Mouse (Mus musculus) 3134 (cell line): ENCODE measurements at regions not wholly inside any gene's neighbourhood (a gene's known extent, or its start where the extent isn't known, plus 50 kb on each side); places are given as distances from the start of the nearest gene placed in this dataset.
A peak's percentile ranks its signal among the peaks of the same experiment; 100 is the strongest.
"Not testable (repeated sequence)": the region's sequence is repeated elsewhere in the genome, so short reads cannot be mapped to it uniquely, and the experiment has no call there.

Experiments
- DNase-seq: peaks from one replicate; pipeline ENCODE4 v3.0.0-alpha.2; 2011; ENCODE audit warnings: low spot score; ENCODE audit not compliant: insufficient read length; ENCODE audit errors: extremely low read depth

DNA sequence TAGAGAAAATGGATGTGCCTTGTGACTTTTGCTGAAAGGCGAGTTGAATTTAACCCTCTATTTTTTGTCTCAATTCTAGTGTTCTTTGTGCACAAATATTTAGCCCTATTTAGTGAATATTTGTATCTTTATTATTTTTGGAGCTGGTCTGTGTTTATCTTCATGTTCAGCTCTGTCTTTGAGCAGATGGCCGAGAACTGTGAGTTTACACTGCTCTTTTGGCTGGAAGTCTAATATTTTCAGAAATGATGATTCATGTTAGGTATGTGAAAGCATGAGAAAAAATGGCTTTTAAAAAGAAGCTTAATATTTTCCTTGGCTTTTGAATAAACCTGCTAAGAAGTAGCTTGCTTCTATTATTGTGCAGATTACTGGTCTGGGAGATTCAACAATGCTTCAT, 505.4 kb downstream of the Sema5a start:
- no peak for DNase-seq

DNA sequence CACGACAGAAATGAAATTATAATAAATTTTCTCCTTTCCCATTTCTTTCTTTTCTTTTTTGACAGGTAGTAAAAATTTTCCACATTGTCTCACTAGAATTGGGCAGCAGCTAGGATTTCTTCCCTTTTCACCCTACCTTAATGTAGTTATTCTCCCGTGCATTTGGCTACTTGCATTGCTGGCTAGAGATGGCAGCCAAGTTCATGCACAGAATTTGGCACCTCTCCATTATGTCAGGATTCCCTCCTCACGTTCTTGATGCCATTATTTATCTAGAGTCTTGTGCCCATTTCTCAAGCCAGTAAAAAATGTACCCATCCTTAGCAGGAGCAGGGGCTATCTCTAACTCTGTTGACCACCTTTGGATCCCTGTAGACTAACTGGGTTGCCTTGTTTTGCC, 507.4 kb downstream of the Sema5a start:
- DNase-seq: no peak

DNA sequence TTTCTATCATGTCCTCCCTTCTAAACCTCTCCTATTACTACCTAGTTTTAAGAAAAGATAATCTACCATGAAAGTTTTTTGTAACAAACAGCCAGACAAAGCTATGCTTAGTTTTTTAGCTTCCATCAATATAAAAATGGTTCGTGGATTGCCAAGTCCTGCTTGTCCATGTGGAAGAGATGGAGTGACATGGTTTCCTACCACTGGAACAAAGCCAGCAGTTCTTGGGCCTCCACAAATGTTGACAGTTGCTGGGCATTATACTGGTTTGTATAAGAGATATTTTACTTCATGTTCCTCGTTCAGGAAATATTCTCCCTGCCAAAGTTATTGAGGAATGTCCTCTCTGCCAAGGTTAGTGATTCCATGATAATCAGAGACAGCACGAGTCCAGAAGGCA, 515.5 kb downstream of the Sema5a start:
- DNase-seq: no peak

DNA sequence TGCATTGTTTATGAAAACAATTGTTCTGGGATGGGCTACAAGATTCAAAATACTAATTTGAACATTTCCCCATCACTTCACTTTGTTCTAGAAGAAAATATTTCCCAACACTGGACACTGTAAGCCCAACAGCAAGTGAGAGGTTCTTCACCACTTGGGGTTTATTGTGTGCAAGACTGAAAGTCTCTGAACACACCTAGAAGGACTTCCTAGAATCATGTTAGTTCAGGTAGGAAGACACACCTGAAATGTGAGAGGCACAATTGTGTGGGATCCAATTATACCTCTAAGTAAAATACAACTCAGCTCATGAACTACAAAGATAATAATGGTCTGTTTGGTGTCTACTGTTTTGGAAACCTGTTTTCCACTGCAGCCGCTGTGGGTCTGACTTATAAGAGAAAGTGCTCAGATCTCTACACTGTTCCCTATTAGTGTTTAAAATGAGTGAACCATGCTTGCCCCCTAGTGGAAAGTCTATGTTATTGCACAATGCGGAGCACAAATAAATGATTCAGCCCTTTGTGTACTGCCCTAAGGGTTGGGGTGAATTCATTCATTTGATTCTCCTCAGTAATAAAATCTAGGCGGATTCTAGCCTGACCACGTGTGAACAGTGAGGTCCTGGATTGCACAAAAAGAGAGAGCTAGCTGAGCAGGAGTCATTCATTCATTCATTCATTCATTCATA, 521.5 kb downstream of the Sema5a start:
- peak; percentile 15 for DNase-seq

DNA sequence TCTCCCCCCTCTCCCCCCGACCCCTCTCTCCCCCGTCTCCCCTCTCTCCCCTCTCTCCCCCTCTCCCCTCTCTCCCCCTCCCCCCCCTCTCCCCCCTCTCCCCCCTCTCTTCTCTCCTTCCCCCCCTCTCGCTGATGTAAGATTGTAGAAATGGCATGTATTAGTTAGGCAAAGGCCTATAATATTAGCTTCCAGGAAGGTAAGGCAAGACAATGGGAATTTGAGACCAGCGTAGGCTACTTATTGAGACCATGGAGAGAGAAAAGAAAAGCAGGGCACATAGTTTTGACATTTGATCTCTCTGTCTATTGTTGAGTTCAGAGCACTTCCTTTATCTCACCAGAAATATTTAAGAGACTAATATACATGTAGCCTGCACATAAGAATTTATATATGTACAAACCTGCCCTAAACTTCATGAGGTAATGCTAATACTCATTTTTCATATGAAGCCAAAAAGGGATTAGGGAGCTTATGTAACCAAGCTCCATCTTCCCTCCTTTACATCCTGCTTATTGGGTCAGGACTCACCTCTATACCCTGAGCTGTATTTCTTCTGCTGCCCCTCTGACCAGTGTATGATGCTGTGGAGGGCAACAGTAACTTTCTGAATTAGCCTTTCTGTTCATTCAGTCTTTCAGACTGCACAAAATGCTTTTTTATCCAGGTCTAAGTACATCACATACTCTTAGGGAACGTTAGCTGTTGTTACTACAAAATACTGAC, 522.3 kb downstream of the Sema5a start:
- DNase-seq: no peak

DNA sequence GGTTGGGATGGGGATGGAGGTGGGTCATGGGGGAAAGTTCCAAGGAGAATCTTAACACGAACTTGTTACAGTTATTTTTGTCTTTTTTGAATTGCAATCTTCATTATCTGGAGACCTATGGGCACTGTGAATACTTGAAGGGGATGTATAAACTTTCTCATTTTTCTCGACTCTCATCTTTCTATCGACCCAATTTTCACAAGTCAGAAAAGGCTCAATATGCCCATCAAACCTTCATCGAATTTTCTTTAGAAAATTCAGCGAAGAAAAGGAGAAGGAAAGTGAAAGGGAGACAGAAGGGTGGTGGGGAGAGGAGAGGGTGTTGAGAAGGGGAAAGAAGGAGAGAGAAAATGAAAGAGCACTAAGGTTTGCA, 533.6 kb downstream of the Sema5a start:
- peak; percentile 57 for DNase-seq

DNA sequence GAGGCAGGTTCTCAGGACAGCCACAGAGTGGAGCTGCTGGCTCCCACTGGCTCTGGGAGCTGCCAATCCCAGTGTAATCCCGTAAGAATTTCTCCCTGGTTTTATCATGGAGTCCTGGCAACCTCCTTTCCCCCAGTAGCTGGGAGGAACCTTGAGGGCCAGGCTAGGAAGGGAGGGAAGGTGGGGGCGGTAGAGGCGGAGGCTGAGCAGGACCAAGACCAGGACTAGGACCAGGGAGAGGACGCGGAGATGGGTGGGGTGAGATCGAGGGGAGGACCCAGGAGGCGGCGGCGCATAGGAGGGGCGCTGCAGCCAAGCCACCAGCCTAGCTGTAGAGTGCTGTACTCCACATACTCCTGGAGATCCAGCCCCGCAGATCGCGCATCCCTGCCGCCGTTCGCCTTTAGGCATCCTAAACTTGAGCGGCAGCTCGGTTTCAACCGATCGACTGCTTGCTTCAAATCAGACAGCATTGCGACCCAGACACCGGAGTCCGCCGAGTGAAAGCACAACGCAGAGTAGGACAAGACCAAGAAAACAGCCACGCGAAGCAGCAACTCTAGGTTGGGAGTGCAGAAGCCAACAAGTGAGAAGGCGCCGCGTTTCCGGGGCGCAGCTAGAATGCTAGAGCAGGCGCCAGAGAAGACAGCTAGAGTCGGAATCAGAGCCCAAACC, 534.1 kb downstream of the Sema5a start:
- DNase-seq: peak; percentile 98

DNA sequence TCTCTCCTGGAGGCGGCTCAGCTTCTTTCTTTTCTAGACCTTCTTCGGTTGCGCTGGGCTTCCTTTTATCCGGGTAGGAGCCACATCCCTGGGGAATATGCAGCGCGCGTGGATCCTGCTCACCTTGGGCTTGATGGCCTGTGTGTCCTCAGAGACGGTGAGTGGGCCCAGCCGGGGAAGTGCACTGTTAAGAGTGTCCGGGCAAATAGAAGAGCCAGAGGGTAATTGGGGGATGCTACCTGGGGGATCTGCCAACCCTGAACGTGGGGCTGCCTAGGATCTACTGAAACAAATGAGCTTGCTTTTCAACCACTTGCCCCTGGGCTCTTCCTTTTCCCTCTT, 534.6 kb downstream of the Sema5a start:
- DNase-seq: not testable (repeated sequence)

DNA sequence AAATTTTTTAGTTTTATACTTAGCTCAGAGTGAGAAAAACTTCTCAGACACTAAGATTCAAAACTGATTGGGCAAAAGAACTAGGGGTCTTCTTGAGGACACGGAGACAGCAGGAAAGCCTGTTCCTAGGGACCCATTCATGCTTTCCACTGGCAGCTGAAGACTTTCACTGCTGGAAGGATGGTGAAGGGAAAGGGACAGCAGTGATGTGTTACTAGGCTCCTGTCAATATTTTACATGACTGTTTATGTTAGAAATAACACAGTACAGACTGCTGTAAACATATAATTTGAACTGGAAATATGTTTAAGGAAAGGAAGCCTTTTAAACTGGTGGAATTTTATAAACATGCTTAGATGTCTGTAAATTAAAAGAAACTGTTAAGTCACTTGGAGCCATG, 537.0 kb downstream of the Sema5a start:
- DNase-seq: not testable (repeated sequence)

DNA sequence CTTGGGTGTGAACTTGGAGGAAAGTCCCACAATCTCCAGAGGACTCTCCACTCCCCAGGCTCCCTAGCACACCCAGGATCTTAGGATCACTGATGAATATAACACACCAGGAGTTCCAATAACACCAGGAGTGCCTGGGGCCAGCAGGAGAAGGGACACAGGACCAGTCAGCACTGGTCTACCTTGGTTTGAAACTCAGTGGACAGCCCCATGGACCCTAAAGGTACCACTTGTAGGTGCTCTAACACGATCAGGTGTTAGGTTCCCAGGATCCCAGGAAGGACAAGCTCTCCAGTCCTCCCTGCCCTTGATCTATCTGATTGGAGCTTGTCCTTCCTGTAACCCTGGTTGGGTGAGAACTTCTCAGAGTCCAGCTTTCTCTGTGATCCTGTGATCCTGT, 554.6 kb downstream of the Sema5a start:
- DNase-seq: no peak

DNA sequence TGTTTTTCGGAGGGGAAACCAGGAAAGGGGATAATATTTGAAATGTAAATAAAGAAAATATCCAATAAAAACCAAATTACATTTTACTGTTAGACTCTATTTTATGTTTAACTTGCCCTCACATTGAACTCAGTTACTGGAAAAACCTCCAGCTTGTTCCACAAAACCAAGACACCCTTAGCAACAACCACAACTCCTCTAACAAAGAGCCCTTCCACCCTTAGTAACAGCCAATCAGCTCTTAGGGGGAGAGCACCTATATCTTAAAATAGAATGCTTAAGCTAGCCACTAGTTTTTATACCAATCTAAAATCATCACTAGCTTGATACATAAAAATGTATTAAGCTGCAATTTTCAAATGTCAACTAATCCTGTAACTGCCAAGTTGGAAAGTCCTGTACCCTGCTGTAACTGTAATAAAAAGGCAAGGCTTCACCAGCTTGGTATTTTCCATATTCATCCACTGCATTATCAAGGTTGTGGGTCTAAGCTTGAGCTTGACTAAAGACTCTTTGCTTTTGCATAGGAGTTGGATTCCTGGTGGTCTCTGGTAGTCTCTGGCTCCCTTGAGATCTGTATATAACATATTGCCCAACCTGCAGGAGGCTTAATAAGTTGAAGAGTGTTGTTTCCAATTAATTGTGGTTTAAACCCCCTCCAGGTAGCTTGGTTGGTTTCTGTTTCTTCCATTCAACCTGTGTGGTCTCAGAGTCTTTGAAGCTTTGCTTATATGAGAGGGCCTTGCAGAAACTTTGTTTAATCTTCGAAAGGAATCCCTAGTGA, 566.4 kb downstream of the Sema5a start:
- DNase-seq: no peak

DNA sequence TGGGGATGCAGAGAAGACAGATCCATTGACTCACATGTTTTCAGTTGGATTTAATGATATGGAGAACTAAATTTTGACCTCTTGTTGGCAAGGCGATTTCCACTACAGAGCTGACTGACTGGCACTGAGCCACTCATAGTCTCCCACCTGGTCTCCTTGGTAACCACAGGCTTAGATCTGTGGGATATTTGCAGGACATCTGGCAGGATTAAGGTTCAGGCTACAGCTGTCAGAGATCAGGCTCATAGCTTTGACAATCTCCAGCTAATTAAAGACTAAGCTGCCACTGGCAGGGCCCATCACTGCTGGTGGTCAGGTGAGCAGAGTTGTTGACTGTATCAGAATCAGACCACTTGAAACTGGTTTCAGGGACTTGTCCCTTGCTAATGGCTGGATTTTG, 595.4 kb downstream of the Sema5a start:
- no peak for DNase-seq
